Mouse (Mus musculus) bone marrow, adult 2 months (tissue): ENCODE results near the gene Pik3r1. TPM values are rescaled to one million over a fixed set of nuclear protein-coding genes. Genes with fewer than 3 reads are reported as not detected.

Experiments
- H3K27ac ChIP-seq: fragments of 200-500 bp; 2 replicates; pipeline ENCODE4 v1.5.1; 2012; ENCODE audit warnings: low read depth, mild to moderate bottlenecking, control low read depth, inconsistent platforms, low read length; ENCODE audit not compliant: control insufficient read depth, poor library complexity, insufficient read depth
- H3K4me1 ChIP-seq: fragments of 200-500 bp; 2 replicates; pipeline ENCODE4 v1.6.1; 2011; ENCODE audit warnings: low read length; ENCODE audit not compliant: control insufficient read depth, insufficient read depth
- H3K4me3 ChIP-seq: fragments of 200-500 bp; replicated peaks from 2 replicates; pipeline ENCODE3; 2011; ENCODE audit warnings: mild to moderate bottlenecking, low read depth, low read length, control low read depth; ENCODE audit not compliant: control insufficient read depth
- CTCF ChIP-seq: fragments of 200-500 bp; IDR thresholded peaks from 2 replicates; pipeline ENCODE4 v1.5.1; 2011; ENCODE audit warnings: low read length, control low read depth; ENCODE audit not compliant: control insufficient read depth, insufficient read depth
- POLR2A ChIP-seq: fragments of 200-500 bp; IDR thresholded peaks from 2 replicates; pipeline ENCODE4 v1.6.1; 2011; ENCODE audit warnings: low read depth, mild to moderate bottlenecking, control low read depth, low read length, borderline replicate concordance; ENCODE audit not compliant: control insufficient read depth
- WGBS: fragments of 180-500 bp; shearing (Covaris S2); methylation state at CpG from one replicate; pipeline ENCODE4 v1.1.7; 2018; 5-methylcytosine and 5-hydroxymethylcytosine counted together
- polyA plus RNA-seq: library from polyadenylated mRNA; stranded (reverse); fragments of >200 nt; gene quantifications from 2 replicates; pipeline ENCODE4 v1.2.4, GENCODE M21; 2011; ENCODE audit warnings: low replicate concordance; ENCODE audit not compliant: missing spikeins, insufficient read depth, insufficient read length

The Pik3r1 gene
- polyA plus RNA-seq, 1 experiment: 34.7 TPM

GRCm38 (mm10) chr13:101695876-101696275, 72.1 kb downstream of the Pik3r1 start:
- peaks cover 2% of the 10 kb centered on the region for H3K4me1 ChIP-seq
- 3% methylated on average over 7 of the region's 7 CpGs for WGBS
- TF ChIP-seq CTCF (peak; percentile 39), POLR2A (no peak)
- no peak overlapping the region for H3K27ac ChIP-seq
- no peak overlapping the region for H3K4me3 ChIP-seq

DNA sequence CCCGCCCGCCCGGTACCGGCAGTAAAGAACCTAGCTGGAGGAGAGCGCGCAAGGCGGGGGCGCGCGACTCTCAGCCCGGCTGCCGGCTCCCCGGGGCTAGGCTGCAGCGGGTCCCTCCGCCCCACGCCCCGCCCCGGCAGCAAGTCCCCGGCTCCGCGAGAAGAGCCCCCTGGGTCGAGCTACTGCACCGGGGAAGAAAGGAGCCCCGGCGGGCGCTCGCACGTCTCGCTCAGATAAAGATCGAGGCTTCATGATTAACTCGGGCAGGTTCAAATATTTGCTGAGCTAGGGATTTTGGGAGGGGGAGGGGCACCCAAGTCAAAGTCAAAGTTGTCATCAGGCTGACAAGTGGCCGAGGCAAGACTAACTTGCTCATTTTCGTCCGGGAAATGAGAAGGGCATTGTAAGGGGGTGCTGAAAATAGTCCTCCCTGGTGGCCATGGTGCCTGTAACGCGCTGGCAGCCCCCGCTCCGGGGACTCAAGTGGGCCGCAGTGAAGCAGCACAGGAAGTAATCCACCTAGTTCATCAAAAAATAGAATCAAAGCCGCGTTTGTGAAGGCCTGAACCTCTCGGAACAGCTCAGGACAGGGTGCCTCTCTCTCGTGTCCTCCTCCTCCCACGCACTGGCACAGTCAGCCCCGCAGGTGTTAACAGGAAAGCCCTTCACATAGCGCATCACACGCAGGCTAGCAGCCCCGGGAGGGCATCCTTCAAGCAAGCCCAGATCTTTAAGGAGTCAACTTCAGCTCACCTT, 73.3 kb downstream of the Pik3r1 start:
- H3K4me3 ChIP-seq: peak overlapping the region; percentile 70
- WGBS: 3% methylated on average over 48 of the region's 48 CpGs
- TF ChIP-seq POLR2A: no peak; the same call in 1 of the 2 replicates
- no peak; the same call in 1 of the 2 replicates for TF ChIP-seq CTCF
- peak overlapping the region; percentile 71 for H3K27ac ChIP-seq
- H3K4me1 ChIP-seq: peaks cover 2% of the 10 kb centered on the region

- Histone ChIP-seq H3K4me1 (peaks cover 2% of the 10 kb centered on the region), H3K4me3 (peak overlapping the region; percentile 70), H3K27ac (peak overlapping the region; percentile 71)
- TF ChIP-seq CTCF: peak; percentile 64
- TF ChIP-seq POLR2A: 0 out of 2 replicates have a peak, but pooled peaks have one; percentile 31
- 2% methylated on average over 12 of the region's 12 CpGs for WGBS
Observed at GRCm38 (mm10) chr13:101693967-101694495, 74.0 kb downstream of the Pik3r1 start.

- H3K27ac ChIP-seq: peak overlapping the region; percentile 18; the same call in 1 of the 2 replicates
- H3K4me3 ChIP-seq: peak overlapping the region; percentile 50
- peaks cover 2% of the 10 kb centered on the region for H3K4me1 ChIP-seq
- no peak for TF ChIP-seq POLR2A
- TF ChIP-seq CTCF: no peak
- 30% methylated on average over 7 of the region's 7 CpGs for WGBS
Observed at GRCm38 (mm10) chr13:101692866-101693691, 74.9 kb downstream of the Pik3r1 start.

GRCm38 (mm10) chr13:101692239-101692784, 75.7 kb downstream of the Pik3r1 start:
- 45% methylated on average over 17 of the region's 17 CpGs for WGBS

DNA sequence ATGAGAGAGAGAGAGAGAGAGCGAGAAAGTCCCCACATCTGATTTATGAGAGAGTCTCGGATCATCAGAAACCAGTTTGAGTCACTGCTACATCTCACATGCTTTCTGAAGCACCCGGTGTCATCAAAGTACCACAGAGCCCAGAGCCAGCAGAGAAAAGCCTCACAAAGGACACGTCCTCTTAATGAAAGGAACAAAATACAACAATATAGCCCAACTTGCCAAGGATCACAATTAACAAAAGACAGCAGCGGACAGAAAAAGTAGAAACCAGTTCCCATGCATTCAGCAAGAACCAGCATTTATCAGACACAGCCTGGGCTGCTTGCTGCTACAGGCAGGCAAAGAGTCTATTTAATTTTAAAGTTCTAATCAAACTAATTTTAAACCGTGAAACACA, 76.3 kb downstream of the Pik3r1 start:
- H3K4me1 ChIP-seq: peaks cover 2% of the 10 kb centered on the region
- WGBS: 53% methylated on average over 6 of the region's 6 CpGs
- TF ChIP-seq POLR2A (no peak), CTCF (no peak)
- H3K4me3 ChIP-seq: peak overlapping the region; percentile 59
- H3K27ac ChIP-seq: 0 out of 2 replicates have a peak overlapping the region, but pooled peaks have one; percentile 13

More at GRCm38 (mm10) chr13:101692239-101692784, 75.7 kb downstream of the Pik3r1 start:
- peak overlapping the region; percentile 72 for H3K4me3 ChIP-seq
- peak; percentile 61; the same call in 1 of the 2 replicates for TF ChIP-seq POLR2A
- TF ChIP-seq CTCF: no peak
- H3K4me1 ChIP-seq: peaks cover 2% of the 10 kb centered on the region
- H3K27ac ChIP-seq: peak overlapping the region; percentile 94

GRCm38 (mm10) chr13:101690911-101691655, 76.9 kb downstream of the Pik3r1 start:
- Histone ChIP-seq H3K27ac (peak overlapping the region; percentile 34; the same call in 1 of the 2 replicates), H3K4me3 (peak overlapping the region; percentile 66), H3K4me1 (peaks cover 2% of the 10 kb centered on the region)
- TF ChIP-seq CTCF (no peak), POLR2A (no peak)
- 34% methylated on average over 10 of the region's 10 CpGs for WGBS
